Mouse (Mus musculus): ENCODE measurements around the gene Ppt2. TPM values are rescaled to one million over a fixed set of nuclear protein-coding genes. Genes with fewer than 3 reads are reported as not detected.

Ppt2 gene
- polyA plus RNA-seq, 1 experiment from 2014 or later: 27.3 TPM

DNA sequence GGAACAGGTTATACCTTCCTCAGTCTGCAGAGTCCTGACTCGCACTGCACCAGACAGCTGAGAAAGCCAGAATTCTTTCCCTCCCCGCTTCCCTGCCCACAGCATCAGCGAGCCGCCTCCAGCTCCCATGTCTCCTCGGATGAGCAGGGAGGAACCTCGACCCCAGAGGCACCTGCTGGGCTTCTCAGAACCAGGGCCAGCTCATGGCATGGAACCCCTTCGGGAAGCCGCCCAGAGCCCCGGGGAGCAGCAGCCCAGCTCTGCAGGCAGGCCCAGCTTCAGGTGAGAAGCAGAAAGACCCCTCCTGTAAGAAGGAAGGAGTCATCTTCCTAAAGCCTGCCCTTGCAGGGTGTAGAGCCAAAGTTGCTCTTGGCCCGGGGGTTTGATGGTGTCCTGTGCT, 24.2 kb upstream of the Ppt2 start:
- WGBS: 91% methylated on average over 10 of the region's 10 CpGs
- Histone ChIP-seq H3K27ac (ENCODE audit: low read length) (no peak overlapping the region), H3K9ac (ENCODE audit: low read length) (no peak overlapping the region), H3K4me1 (ENCODE audit: control insufficient read depth, insufficient read depth, low read length) (peaks cover 20% of the 10 kb centered on the region), H3K36me3 (ENCODE audit: control insufficient read depth, insufficient read depth) (peaks cover 15% of the 10 kb centered on the region), H3K4me3 (ENCODE audit: low read length) (no peak overlapping the region), H3K27me3 (ENCODE audit: control insufficient read depth, insufficient read depth, low read length) (no peaks in the 10 kb centered on the region), H3K4me2 (ENCODE audit: low read depth, low read length) (no peak overlapping the region), H3K9me3 (replicated peaks; ENCODE audit: control insufficient read depth, low read length) (no peaks in the 10 kb centered on the region)
- no peak for ATAC-seq (replicated peaks; ENCODE audit: extremely low read depth, insufficient read depth, low FRiP score)

- no peak overlapping the region for H3K4me3 ChIP-seq (ENCODE audit: low read length)
- no peak overlapping the region for H3K27ac ChIP-seq (ENCODE audit: low read length)
- WGBS: 50% methylated on average over 19 of the region's 19 CpGs
- ATAC-seq (replicated peaks; ENCODE audit: extremely low read depth, insufficient read depth, low FRiP score): no peak
- H3K4me2 ChIP-seq (ENCODE audit: low read depth, low read length): no peak overlapping the region
- peaks cover 20% of the 10 kb centered on the region for H3K4me1 ChIP-seq (ENCODE audit: control insufficient read depth, insufficient read depth, low read length)
- H3K27me3 ChIP-seq (ENCODE audit: control insufficient read depth, insufficient read depth, low read length): no peaks in the 10 kb centered on the region
- peaks cover 15% of the 10 kb centered on the region for H3K36me3 ChIP-seq (ENCODE audit: control insufficient read depth, insufficient read depth)
- no peak overlapping the region for H3K9ac ChIP-seq (ENCODE audit: low read length)
- no peaks in the 10 kb centered on the region for H3K9me3 ChIP-seq (replicated peaks; ENCODE audit: control insufficient read depth, low read length)
These were observed 23.4 kb upstream of the Ppt2 start for GRCm38 (mm10) chr17:34651507-34652221.

DNA sequence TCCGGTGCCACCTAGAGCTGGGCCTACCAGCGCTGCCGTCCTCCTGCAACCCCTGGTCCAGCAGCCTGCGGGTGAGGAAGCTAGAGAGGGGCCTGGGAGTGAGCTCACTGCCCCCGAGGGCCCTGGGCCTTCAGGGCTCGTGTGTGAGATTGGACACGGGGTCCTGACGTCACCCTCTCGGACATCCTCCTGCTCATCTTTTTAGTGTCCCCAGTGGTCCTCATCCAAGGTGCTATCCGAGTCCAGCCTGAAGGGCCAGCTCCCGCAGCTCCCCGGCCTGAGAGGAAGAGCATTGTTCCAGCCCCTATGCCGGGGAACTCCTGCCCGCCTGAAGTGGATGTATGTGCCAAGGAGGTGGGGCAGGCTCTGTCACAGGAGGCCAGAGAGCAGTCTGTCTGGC, 22.5 kb upstream of the Ppt2 start:
- no peak overlapping the region for H3K27ac ChIP-seq (ENCODE audit: low read length)
- no peaks in the 10 kb centered on the region for H3K27me3 ChIP-seq (ENCODE audit: control insufficient read depth, insufficient read depth, low read length)
- no peak overlapping the region for H3K9ac ChIP-seq (ENCODE audit: low read length)
- H3K9me3 ChIP-seq (replicated peaks; ENCODE audit: control insufficient read depth, low read length): no peaks in the 10 kb centered on the region
- H3K36me3 ChIP-seq (ENCODE audit: control insufficient read depth, insufficient read depth): peaks cover 15% of the 10 kb centered on the region
- ATAC-seq (replicated peaks; ENCODE audit: extremely low read depth, insufficient read depth, low FRiP score): no peak
- H3K4me3 ChIP-seq (ENCODE audit: low read length): no peak overlapping the region
- 89% methylated on average over 14 of the region's 14 CpGs for WGBS
- peaks cover 19% of the 10 kb centered on the region for H3K4me1 ChIP-seq (ENCODE audit: control insufficient read depth, insufficient read depth, low read length)
- H3K4me2 ChIP-seq (ENCODE audit: low read depth, low read length): no peak overlapping the region

DNA sequence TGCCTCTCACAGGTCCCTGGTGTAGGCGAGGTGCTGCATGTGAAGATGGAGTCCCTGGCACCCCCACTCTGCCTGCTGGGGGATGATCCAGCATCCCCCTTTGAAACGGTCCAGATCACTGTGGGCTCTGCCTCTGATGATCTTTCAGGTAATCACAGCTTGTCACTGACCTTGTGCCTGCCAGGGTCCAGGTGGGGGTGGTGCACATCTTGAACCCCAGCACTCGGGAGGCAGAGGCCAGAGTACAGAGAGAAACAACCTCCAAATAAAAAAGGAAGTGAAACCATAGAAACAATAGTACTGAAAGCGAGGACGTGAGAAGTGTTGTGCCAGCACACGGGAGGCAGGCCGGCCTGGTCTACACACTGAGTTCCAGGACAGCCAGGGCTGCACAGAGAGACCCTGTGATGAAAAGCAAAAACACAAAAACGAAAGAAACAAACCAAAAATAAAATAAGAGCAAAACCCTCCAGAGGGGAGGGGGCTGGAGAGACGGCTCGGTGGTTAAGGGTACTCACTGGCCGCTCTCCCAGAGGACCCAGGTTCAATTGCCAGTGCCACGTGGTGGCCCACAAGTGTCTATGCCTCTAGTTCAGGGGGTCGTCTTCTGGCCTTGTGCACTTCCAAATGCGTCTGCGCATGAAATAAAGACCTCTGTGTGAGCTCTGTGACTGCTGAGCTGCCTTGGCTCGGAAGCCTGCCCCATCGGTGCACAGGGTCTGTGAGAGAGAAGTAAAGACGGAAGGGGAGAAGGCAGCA, 21.0 kb upstream of the Ppt2 start:
- no peak overlapping the region for H3K4me2 ChIP-seq (ENCODE audit: low read depth, low read length)
- H3K4me1 ChIP-seq (ENCODE audit: control insufficient read depth, insufficient read depth, low read length): peaks cover 18% of the 10 kb centered on the region
- no peak for ATAC-seq (replicated peaks; ENCODE audit: extremely low read depth, insufficient read depth, low FRiP score)
- H3K36me3 ChIP-seq (ENCODE audit: control insufficient read depth, insufficient read depth): peaks cover 15% of the 10 kb centered on the region
- H3K27me3 ChIP-seq (ENCODE audit: control insufficient read depth, insufficient read depth, low read length): no peaks in the 10 kb centered on the region
- H3K9me3 ChIP-seq (replicated peaks; ENCODE audit: control insufficient read depth, low read length): no peaks in the 10 kb centered on the region
- WGBS: 86% methylated on average over 18 of the region's 18 CpGs
- H3K9ac ChIP-seq (ENCODE audit: low read length): no peak overlapping the region
- H3K27ac ChIP-seq (ENCODE audit: low read length): no peak overlapping the region
- no peak overlapping the region for H3K4me3 ChIP-seq (ENCODE audit: low read length)

DNA sequence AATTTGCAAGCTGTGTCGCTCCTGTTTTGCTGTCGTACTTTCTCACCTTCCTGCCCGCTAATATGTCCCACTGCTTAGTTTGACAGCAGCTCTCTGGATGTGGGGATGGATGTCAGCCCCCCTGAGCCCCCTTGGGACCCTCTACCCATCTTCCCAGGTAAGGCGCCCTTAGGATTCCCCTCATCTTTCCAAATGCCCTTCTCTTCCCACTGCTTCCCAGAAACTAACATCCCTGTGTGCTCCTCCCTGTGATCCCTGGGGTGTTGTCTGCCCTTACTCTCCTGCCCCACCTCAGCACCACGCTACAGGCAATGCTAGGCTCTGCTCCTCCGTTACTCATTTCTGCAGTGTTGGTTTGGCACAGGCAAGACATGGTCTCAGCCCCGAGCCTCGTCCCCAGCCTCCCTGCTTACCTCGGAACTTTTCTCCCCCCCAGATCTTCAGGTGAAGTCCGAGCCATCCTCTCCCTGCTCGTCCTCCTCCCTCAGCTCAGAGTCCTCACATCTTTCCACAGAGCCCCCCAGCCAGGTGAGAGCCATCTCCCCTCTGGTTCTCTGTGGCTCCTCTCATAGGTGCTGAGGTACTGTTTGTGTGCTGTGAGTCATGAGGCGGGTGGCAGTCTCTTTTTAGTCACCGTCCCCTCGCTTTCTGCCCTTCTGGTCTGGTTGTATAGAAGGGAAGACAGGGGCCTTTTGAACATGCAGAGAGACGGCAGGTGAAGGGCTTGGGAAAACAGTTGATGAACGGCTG, 20.0 kb upstream of the Ppt2 start:
- Histone ChIP-seq H3K27ac (ENCODE audit: low read length) (no peak overlapping the region), H3K27me3 (ENCODE audit: control insufficient read depth, insufficient read depth, low read length) (no peaks in the 10 kb centered on the region), H3K4me2 (ENCODE audit: low read depth, low read length) (peak overlapping the region; percentile 90), H3K36me3 (ENCODE audit: control insufficient read depth, insufficient read depth) (peaks cover 12% of the 10 kb centered on the region), H3K9ac (ENCODE audit: low read length) (no peak overlapping the region), H3K9me3 (replicated peaks; ENCODE audit: control insufficient read depth, low read length) (no peaks in the 10 kb centered on the region), H3K4me3 (ENCODE audit: low read length) (no peak overlapping the region), H3K4me1 (ENCODE audit: control insufficient read depth, insufficient read depth, low read length) (peaks cover 18% of the 10 kb centered on the region)
- WGBS: 83% methylated on average over 16 of the region's 16 CpGs
- no peak for ATAC-seq (replicated peaks; ENCODE audit: extremely low read depth, insufficient read depth, low FRiP score)

- Histone ChIP-seq H3K27me3 (ENCODE audit: control insufficient read depth, insufficient read depth, low read length) (no peaks in the 10 kb centered on the region), H3K9ac (ENCODE audit: low read length) (peak within 1 kb of the TSS; percentile 94), H3K4me2 (ENCODE audit: low read depth, low read length) (peak within 1 kb of the TSS; percentile 90), H3K9me3 (replicated peaks; ENCODE audit: control insufficient read depth, low read length) (no peaks in the 10 kb centered on the region), H3K36me3 (ENCODE audit: control insufficient read depth, insufficient read depth) (peaks cover 7% of the 10 kb centered on the region), H3K27ac (ENCODE audit: low read length) (peak within 1 kb of the TSS; percentile 69), H3K4me3 (ENCODE audit: low read length) (peak within 1 kb of the TSS; percentile 94), H3K4me1 (ENCODE audit: control insufficient read depth, insufficient read depth, low read length) (peaks cover 18% of the 10 kb centered on the region)
- ATAC-seq (replicated peaks; ENCODE audit: extremely low read depth, insufficient read depth, low FRiP score): peak; percentile 97
- 1% methylated on average over 66 of the region's 66 CpGs for WGBS
These were observed 18.8 kb upstream of the Ppt2 start, which contains the start of gene Atf6b for GRCm38 (mm10) chr17:34646906-34647787. Gene Atf6b, plus strand, starts transcription at chr17:34647146.

- H3K36me3 ChIP-seq (ENCODE audit: control insufficient read depth, insufficient read depth): no peaks in the 10 kb centered on the region
- H3K4me2 ChIP-seq (ENCODE audit: low read depth, low read length): peak overlapping the region; percentile 11; the same call in 1 of the 2 replicates
- H3K9me3 ChIP-seq (replicated peaks; ENCODE audit: control insufficient read depth, low read length): no peaks in the 10 kb centered on the region
- H3K27ac ChIP-seq (ENCODE audit: low read length): no peak overlapping the region
- no peak overlapping the region for H3K4me3 ChIP-seq (ENCODE audit: low read length)
- peaks cover 23% of the 10 kb centered on the region for H3K4me1 ChIP-seq (ENCODE audit: control insufficient read depth, insufficient read depth, low read length)
- H3K27me3 ChIP-seq (ENCODE audit: control insufficient read depth, insufficient read depth, low read length): no peaks in the 10 kb centered on the region
- H3K9ac ChIP-seq (ENCODE audit: low read length): no peak overlapping the region
- 80% methylated on average over 30 of the region's 30 CpGs for WGBS
- no peak for ATAC-seq (replicated peaks; ENCODE audit: extremely low read depth, insufficient read depth, low FRiP score)
These were observed 17.7 kb upstream of the Ppt2 start for GRCm38 (mm10) chr17:34645831-34646511.

DNA sequence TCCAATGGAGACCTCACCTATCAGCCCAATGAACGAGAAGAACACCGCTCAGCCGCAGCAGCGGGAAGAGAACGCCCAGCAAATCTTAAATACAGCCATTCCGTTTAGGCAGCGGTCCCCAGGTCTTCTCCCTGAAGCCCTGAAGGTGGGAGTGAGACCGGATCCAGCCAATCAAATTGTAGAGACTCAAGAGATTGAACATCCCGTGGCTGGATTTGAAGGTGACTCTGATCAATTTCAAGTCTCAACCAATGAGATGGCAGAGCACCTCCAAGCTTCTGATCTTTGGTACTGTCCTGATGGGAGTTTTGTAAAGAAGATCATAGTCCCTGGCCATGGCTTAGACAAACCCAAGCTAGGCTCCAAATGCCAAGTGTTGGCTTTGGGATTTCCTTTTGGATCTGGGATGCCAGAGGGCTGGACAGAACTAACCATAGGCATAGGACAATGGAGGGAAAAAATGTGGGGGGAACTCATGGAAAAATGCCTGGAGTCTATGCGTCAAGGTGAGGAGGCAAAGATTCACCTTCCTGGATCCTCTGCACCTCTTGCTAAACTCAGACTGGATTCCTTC, 17.0 kb upstream of the Ppt2 start:
- Histone ChIP-seq H3K4me2 (ENCODE audit: low read depth, low read length) (peak overlapping the region; percentile 78), H3K4me1 (ENCODE audit: control insufficient read depth, insufficient read depth, low read length) (peaks cover 27% of the 10 kb centered on the region), H3K9ac (ENCODE audit: low read length) (peak overlapping the region; percentile 83), H3K27me3 (ENCODE audit: control insufficient read depth, insufficient read depth, low read length) (no peaks in the 10 kb centered on the region), H3K4me3 (ENCODE audit: low read length) (peak overlapping the region; percentile 74), H3K36me3 (ENCODE audit: control insufficient read depth, insufficient read depth) (no peaks in the 10 kb centered on the region), H3K27ac (ENCODE audit: low read length) (0 out of 2 replicates have a peak overlapping the region, but pooled peaks have one; percentile 37), H3K9me3 (replicated peaks; ENCODE audit: control insufficient read depth, low read length) (no peaks in the 10 kb centered on the region)
- 38% methylated on average over 10 of the region's 10 CpGs for WGBS
- no peak for ATAC-seq (replicated peaks; ENCODE audit: extremely low read depth, insufficient read depth, low FRiP score)

Data from heart, embryonic 16.5 days (tissue).